Comparison of ENCODE assay signal across 8 mouse cellular contexts in genomic region chr4:141382406-141382805, GRCm38 (mm10). TPM values are rescaled to one million over a fixed set of nuclear protein-coding genes. Genes with fewer than 3 reads are reported as not detected.
DNase-seq lines count a peak whose midpoint lies in the region; ATAC-seq and TF ChIP-seq lines count a peak whose summit lies in the region.

No protein-coding gene starts in this region.

- H3K9me3 ChIP-seq in ES-Bruce4 (replicated peaks; ENCODE audit: control insufficient read depth, insufficient read depth, low read length, poor library complexity, severe bottlenecking) = no peaks in the 10 kb centered on the region
- no peaks in the 10 kb centered on the region for H3K9me3 ChIP-seq in hindbrain, embryonic 11.5 days (ENCODE audit: control insufficient read depth, low read length)

- peaks cover 4% of the 10 kb centered on the region for H3K4me1 ChIP-seq in ES-Bruce4 (ENCODE audit: control insufficient read depth, insufficient read depth, low read length)
- peaks cover 4% of the 10 kb centered on the region; the same call in 1 of the 2 replicates for H3K4me1 ChIP-seq in hindbrain, embryonic 11.5 days (replicated peaks; ENCODE audit: control insufficient read depth, insufficient read depth, low read length)

- no peak for DNase-seq in gastrocnemius, adult 2 months
- DNase-seq in gastrocnemius, postnatal 10 days = no peak
- peak; percentile 60 for DNase-seq in hindbrain, embryonic 11.5 days (ENCODE audit: low spot score)
- DNase-seq in lung, postnatal 36 days = peak; percentile 16
- DNase-seq in thymus, postnatal 36 days = peak; percentile 44 to 51
- no peak for DNase-seq in urinary bladder, postnatal 25 days (ENCODE audit: low spot score)
- DNase-seq in right cerebral cortex, postnatal 25 days = no peak

- TF ChIP-seq EP300 in ES-Bruce4 (IDR thresholded peaks at IDR 0.05; ENCODE audit: insufficient read depth, low read depth, low read length) = no peak

- TF ChIP-seq POLR2A in ES-Bruce4 (IDR thresholded peaks at IDR 0.05; ENCODE audit: insufficient read depth, low read length) = no peak

- peak overlapping the region; percentile 52 for H3K4me2 ChIP-seq in hindbrain, embryonic 11.5 days (replicated peaks; ENCODE audit: low read depth, low read length)

- 0 out of 2 replicates have a peak overlapping the region, but pooled peaks have one; percentile 2 for H3K9ac ChIP-seq in ES-Bruce4 (ENCODE audit: low read depth, poor library complexity, severe bottlenecking)
- H3K9ac ChIP-seq in hindbrain, embryonic 11.5 days (ENCODE audit: low read depth, low read length) = peak overlapping the region; percentile 15; the same call in 1 of the 2 replicates

- no peak overlapping the region for H3K27ac ChIP-seq in gastrocnemius, adult 2 months
- no peak overlapping the region for H3K27ac ChIP-seq in ES-Bruce4 (ENCODE audit: insufficient read depth, low read length)
- no peak overlapping the region for H3K27ac ChIP-seq in hindbrain, embryonic 11.5 days (ENCODE audit: low read depth, low read length)

- H3K27me3 ChIP-seq in ES-Bruce4 (ENCODE audit: control insufficient read depth, insufficient read depth, low read length, poor library complexity, severe bottlenecking) = no peaks in the 10 kb centered on the region
- H3K27me3 ChIP-seq in hindbrain, embryonic 11.5 days (ENCODE audit: control insufficient read depth, insufficient read depth, low read length) = peaks cover 33% of the 10 kb centered on the region

- H3K4me3 ChIP-seq in gastrocnemius, adult 2 months = peak overlapping the region; percentile 35
- peak overlapping the region; percentile 38 for H3K4me3 ChIP-seq in ES-Bruce4 (ENCODE audit: low read depth, low read length)
- H3K4me3 ChIP-seq in hindbrain, embryonic 11.5 days (ENCODE audit: low read depth, low read length) = peak overlapping the region; percentile 34

- under 1% methylated on average over 25 of the region's 25 CpGs for WGBS in hindbrain, embryonic 11.5 days

- no peak for TF ChIP-seq CTCF in gastrocnemius, adult 2 months (IDR thresholded peaks at IDR 0.05)
- TF ChIP-seq CTCF in ES-Bruce4 (IDR thresholded peaks at IDR 0.05; ENCODE audit: low read depth, low read length) = peak; percentile 29

- H3K36me3 ChIP-seq in ES-Bruce4 (ENCODE audit: control insufficient read depth, insufficient read depth, low read length, poor library complexity, severe bottlenecking) = no peaks in the 10 kb centered on the region
- no peaks in the 10 kb centered on the region for H3K36me3 ChIP-seq in hindbrain, embryonic 11.5 days (ENCODE audit: control insufficient read depth, insufficient read depth, low read length)

- ATAC-seq in hindbrain, embryonic 11.5 days (ENCODE audit: low FRiP score) = peak; percentile 51; the same call in 1 of the 2 replicates

- intact Hi-C loops in gastrocnemius, adult 2 months (cut with DNase I) = loop anchor here (10.0 kb wide), 1 partner anchor 462 kb away; the partner anchor contains the start of gene Ctrc

RNA-seq across cellular contexts. Expression of gene Fam131c, which starts 14.4 kb away (rescaled TPM):
- under 1 TPM in 1 of 2 experiments, not detected in 1; 0.20 TPM for total RNA-seq in gastrocnemius, adult 2 months (2021)
- total RNA-seq in gastrocnemius, postnatal 10 days (2021) = under 1 TPM in 1 of 2 experiments, not detected in 1; 0.16 TPM
- 3.0 and 3.6 TPM in 2 replicates for polyA plus RNA-seq in ES-Bruce4 (2011; ENCODE audit: insufficient read depth, insufficient read length, low read depth, missing spikeins)
- 0.69 and 0.91 TPM in 2 replicates for polyA plus RNA-seq in hindbrain, embryonic 11.5 days (2014; fragmentation: Nextera tagmentation; extraction: Ambion mirVana)

RNA-seq across cellular contexts. Expression of gene Clcnka, which starts 16.1 kb away (rescaled TPM):
- total RNA-seq in gastrocnemius, adult 2 months (2021) = not detected
- 1 to 10 TPM; 1.2 to 1.3 TPM for total RNA-seq in gastrocnemius, postnatal 10 days (2021)
- not detected in 2 replicates for polyA plus RNA-seq in ES-Bruce4 (2011; ENCODE audit: insufficient read depth, insufficient read length, low read depth, missing spikeins)
- polyA plus RNA-seq in hindbrain, embryonic 11.5 days (2014; fragmentation: Nextera tagmentation; extraction: Ambion mirVana) = 0.22 and 0.33 TPM in 2 replicates

RNA-seq across cellular contexts. Expression of gene Clcnkb, which starts 33.4 kb away (rescaled TPM):
- total RNA-seq in gastrocnemius, adult 2 months (2021) = under 1 TPM in 1 of 2 experiments, not detected in 1; 0.25 TPM
- under 1 TPM; 0.09 to 0.45 TPM for total RNA-seq in gastrocnemius, postnatal 10 days (2021)
- 1.0 and 1.5 TPM in 2 replicates for polyA plus RNA-seq in ES-Bruce4 (2011; ENCODE audit: insufficient read depth, insufficient read length, low read depth, missing spikeins)
- polyA plus RNA-seq in hindbrain, embryonic 11.5 days (2014; fragmentation: Nextera tagmentation; extraction: Ambion mirVana) = not detected in 2 replicates

RNA-seq across cellular contexts. Expression of gene Hspb7, which starts 38.2 kb away (rescaled TPM):
- 100 to 1,000 TPM; 223 to 468 TPM for total RNA-seq in gastrocnemius, adult 2 months (2021)
- 100 to 1,000 TPM; 200 to 208 TPM for total RNA-seq in gastrocnemius, postnatal 10 days (2021)
- 0.40 TPM in 1 of 2 replicates, not detected in the other for polyA plus RNA-seq in ES-Bruce4 (2011; ENCODE audit: insufficient read depth, insufficient read length, low read depth, missing spikeins)
- not detected in 2 replicates for polyA plus RNA-seq in hindbrain, embryonic 11.5 days (2014; fragmentation: Nextera tagmentation; extraction: Ambion mirVana)

RNA-seq across cellular contexts. Expression of gene Srarp, which starts 53.5 kb away (rescaled TPM):
- 1 to 10 TPM in 1 of 2 experiments, under 1 TPM in 1; 0.92 to 1.6 TPM for total RNA-seq in gastrocnemius, adult 2 months (2021)
- total RNA-seq in gastrocnemius, postnatal 10 days (2021) = not detected
- polyA plus RNA-seq in ES-Bruce4 (2011; ENCODE audit: insufficient read depth, insufficient read length, low read depth, missing spikeins) = not detected in 2 replicates
- polyA plus RNA-seq in hindbrain, embryonic 11.5 days (2014; fragmentation: Nextera tagmentation; extraction: Ambion mirVana) = not detected in 2 replicates

Comparison
In these comparisons a context has a peak if more than half of its experiments do, and no peak if none do; other contexts are left out.
1. DNase-seq: peak in hindbrain, embryonic 11.5 days (single experiment), lung, postnatal 36 days (single experiment) and thymus, postnatal 36 days (2 of 2); none in gastrocnemius, adult 2 months (single experiment), gastrocnemius, postnatal 10 days (single experiment), urinary bladder, postnatal 25 days (single experiment) and right cerebral cortex, postnatal 25 days (single experiment).
2. Peak in every context shown above with its lines, with median percentiles within 50 percentile points of each other: H3K4me3 ChIP-seq.